Mouse (Mus musculus) urinary bladder, postnatal 0 days (tissue): ENCODE results near the gene Nfu1. TPM values are rescaled to one million over a fixed set of nuclear protein-coding genes. Genes with fewer than 3 reads are reported as not detected.

ENCODE experiments used
- polyA plus RNA-seq: library from polyadenylated mRNA; unstranded; fragments of >200 nt; fragmentation: Nextera tagmentation; extraction: Ambion mirVana; gene quantifications from 2 replicates; pipeline ENCODE4 v1.2.1, GENCODE M21; 2015

Gene Nfu1
- 79.4 and 86.7 TPM in 2 replicates for polyA plus RNA-seq

DNA sequence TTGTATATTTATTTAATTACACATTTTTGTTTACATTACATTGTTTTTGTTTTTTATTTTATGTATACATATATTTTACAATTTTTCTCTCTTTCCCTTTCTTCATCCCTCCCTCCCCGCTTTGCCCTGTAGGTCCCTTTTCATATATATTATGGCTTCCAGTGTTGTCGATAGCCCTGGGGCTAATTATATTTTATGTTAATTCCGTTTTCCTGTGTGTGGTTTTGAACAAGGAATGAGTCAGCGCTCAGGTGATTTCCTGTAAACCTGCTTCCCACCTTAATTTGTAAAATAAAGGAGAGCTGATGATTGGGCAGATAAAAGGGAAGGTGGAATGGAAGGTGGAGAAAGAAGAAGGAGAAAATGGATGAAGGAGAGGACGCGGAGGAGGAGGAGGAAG lies at the start of gene Nfu1:
TSS of gene Nfu1 (plus strand) at position 350 of the 400 bp plus-strand sequence.

DNA sequence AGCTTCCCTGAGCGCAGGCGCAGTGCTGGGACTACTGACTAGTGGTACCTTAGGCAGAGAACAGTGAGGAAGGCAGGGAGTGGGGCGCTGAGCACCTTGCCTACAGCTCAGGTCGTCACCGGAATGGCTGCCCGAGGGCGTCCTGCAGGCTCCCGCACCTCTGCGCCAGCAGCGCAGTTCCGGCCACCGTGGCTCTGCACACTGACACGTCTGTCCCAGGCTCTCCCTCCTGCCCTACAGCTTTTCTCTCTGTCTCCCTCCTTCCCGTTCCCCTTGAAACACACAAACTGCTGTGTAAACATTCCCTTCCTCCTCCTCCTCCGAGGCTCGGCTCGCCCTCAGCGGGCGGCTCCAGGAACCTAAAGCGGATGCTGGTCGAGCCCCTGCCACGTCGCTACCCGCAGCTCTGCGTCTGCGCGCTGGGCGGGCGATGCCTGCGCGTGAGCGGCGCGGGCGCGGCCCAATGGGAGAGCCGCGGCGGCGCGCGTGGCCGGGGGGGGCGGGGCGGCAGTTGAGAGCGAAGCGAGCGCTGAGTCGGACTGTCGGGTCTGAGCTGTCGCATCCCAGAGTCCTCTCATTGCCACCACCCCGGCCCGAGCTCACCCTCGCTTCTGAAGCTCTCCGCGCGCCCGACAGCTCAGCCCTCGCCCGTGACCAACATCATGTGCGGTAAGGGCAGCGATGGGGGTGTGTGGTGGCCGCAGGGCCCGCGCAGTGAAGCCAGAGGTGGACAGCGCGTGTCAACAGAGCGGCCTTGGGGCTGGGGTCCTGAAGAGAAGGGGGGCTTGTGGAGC lies 33.5 kb downstream of the Nfu1 start, which contains the start of gene Gfpt1:
TSS of gene Gfpt1 (plus strand) at position 510 of the 794 bp plus-strand sequence.

Other genes with a start within 250 kb of the Nfu1 start
- gene Anxa4, start 215.7 kb upstream of the Nfu1 start, polyA plus RNA-seq, result 62.0 and 66.1 TPM in 2 replicates
- 10.3 and 14.0 TPM in 2 replicates for gene Aak1, start 159.7 kb upstream of the Nfu1 start, polyA plus RNA-seq
- 12.4 and 14.7 TPM in 2 replicates for gene Gfpt1, start 33.6 kb downstream of the Nfu1 start, polyA plus RNA-seq
- 0.13 and 0.23 TPM in 2 replicates for gene D6Ertd527e, start 95.5 kb downstream of the Nfu1 start, polyA plus RNA-seq